Mouse (Mus musculus) kidney, embryonic 14.5 days (tissue): ENCODE data around the gene Tmem203. TPM values are rescaled to one million over a fixed set of nuclear protein-coding genes. Genes with fewer than 3 reads are reported as not detected.
A peak's percentile ranks its signal among the peaks of the same experiment; 100 is the strongest.

Experiments
- ATAC-seq: fragments of 200-750 bp; cut with Nextera tagmentation; 2 replicates; pipeline ENCODE4 v1.8.0; 2017; ENCODE audit warnings: moderate number of reproducible peaks, mild to moderate bottlenecking, moderate TSS enrichment, moderate library complexity; ENCODE audit not compliant: low FRiP score, low TSS enrichment
- H3K27ac ChIP-seq: fragments of 300-500 bp; sonication (generic); 2 replicates; pipeline ENCODE4 v1.5.1; 2014; ENCODE audit warnings: low read depth, mild to moderate bottlenecking, low read length, moderate library complexity, mixed read lengths
- H3K27me3 ChIP-seq: fragments of 300-500 bp; sonication (generic); 2 replicates; pipeline ENCODE4 v1.6.1; 2014; ENCODE audit warnings: mild to moderate bottlenecking, low read length; ENCODE audit not compliant: control insufficient read depth, insufficient read depth
- H3K36me3 ChIP-seq: fragments of 300-500 bp; sonication (generic); 2 replicates; pipeline ENCODE4 v1.6.1; 2014; ENCODE audit warnings: low read length, mixed read lengths; ENCODE audit not compliant: control insufficient read depth, insufficient read depth
- H3K4me1 ChIP-seq: fragments of 300-500 bp; sonication (generic); 2 replicates; pipeline ENCODE4 v1.6.1; 2014; ENCODE audit warnings: low read length, mixed read lengths; ENCODE audit not compliant: control insufficient read depth, insufficient read depth
- H3K4me2 ChIP-seq: fragments of 300-500 bp; sonication (generic); replicated peaks from 2 replicates; pipeline ENCODE4 v1.6.1; 2014; ENCODE audit warnings: low read depth, mild to moderate bottlenecking, low read length
- H3K4me3 ChIP-seq: fragments of 300-500 bp; sonication (generic); 2 replicates; pipeline ENCODE4 v1.5.1; 2014; ENCODE audit warnings: mild to moderate bottlenecking, low read length
- H3K9ac ChIP-seq: fragments of 300-500 bp; sonication (generic); 2 replicates; pipeline ENCODE4 v1.6.1; 2014; ENCODE audit warnings: low read depth, mild to moderate bottlenecking, low read length, moderate library complexity
- H3K9me3 ChIP-seq: fragments of 300-500 bp; sonication (generic); 2 replicates; pipeline ENCODE4 v1.6.1; 2016; ENCODE audit warnings: low read length; ENCODE audit not compliant: control insufficient read depth
- WGBS: fragments of 180-500 bp; shearing (Covaris S2); extraction: QIAGEN DNeasy Blood & Tissue Kit; methylation state at CpG from one replicate; pipeline ENCODE4 v1.1.7; 2014; 5-methylcytosine and 5-hydroxymethylcytosine counted together
- polyA plus RNA-seq: library from polyadenylated mRNA; unstranded; fragments of >200 nt; fragmentation: Nextera tagmentation; extraction: Ambion mirVana; gene quantifications from 2 replicates; pipeline ENCODE4 v1.2.1, GENCODE M21; 2014

Tmem203 gene
- polyA plus RNA-seq, 1 experiment from 2014 or later, result 17.0 TPM

- peak; percentile 53 for ATAC-seq
- Histone ChIP-seq H3K27me3 (no peaks in the 10 kb centered on the region), H3K36me3 (peaks cover 11% of the 10 kb centered on the region; the same call in 1 of the 2 replicates), H3K9ac (peak overlapping the region; percentile 76), H3K9me3 (no peaks in the 10 kb centered on the region), H3K4me2 (peak overlapping the region; percentile 59), H3K27ac (peak overlapping the region; percentile 92), H3K4me1 (peaks cover 18% of the 10 kb centered on the region), H3K4me3 (peak overlapping the region; percentile 86)
- WGBS, result under 1% methylated on average over 50 of the region's 53 CpGs
These were observed 31.4 kb upstream of the Tmem203 start for GRCm38 (mm10) chr2:25223681-25224491.

GRCm38 (mm10) chr2:25224492-25224765 lies 30.8 kb upstream of the Tmem203 start, which contains the start of gene Tubb4b:
Gene Tubb4b, minus strand, starts transcription at chr2:25224702.
- peak within 1 kb of the TSS; percentile 76 for H3K9ac ChIP-seq
- 1% methylated on average over 17 of the region's 17 CpGs for WGBS
- peak within 1 kb of the TSS; percentile 86 for H3K4me3 ChIP-seq
- peak within 1 kb of the TSS; percentile 97 for H3K27ac ChIP-seq
- peaks cover 18% of the 10 kb centered on the region for H3K4me1 ChIP-seq
- H3K9me3 ChIP-seq, result no peaks in the 10 kb centered on the region
- no peak for ATAC-seq
- peak within 1 kb of the TSS; percentile 59 for H3K4me2 ChIP-seq
- no peaks in the 10 kb centered on the region for H3K27me3 ChIP-seq
- peaks cover 11% of the 10 kb centered on the region; the same call in 1 of the 2 replicates for H3K36me3 ChIP-seq

GRCm38 (mm10) chr2:25224766-25225752 lies 30.2 kb upstream of the Tmem203 start:
- WGBS, result 1% methylated on average over 41 of the region's 41 CpGs
- ATAC-seq, result peak; percentile 97

DNA sequence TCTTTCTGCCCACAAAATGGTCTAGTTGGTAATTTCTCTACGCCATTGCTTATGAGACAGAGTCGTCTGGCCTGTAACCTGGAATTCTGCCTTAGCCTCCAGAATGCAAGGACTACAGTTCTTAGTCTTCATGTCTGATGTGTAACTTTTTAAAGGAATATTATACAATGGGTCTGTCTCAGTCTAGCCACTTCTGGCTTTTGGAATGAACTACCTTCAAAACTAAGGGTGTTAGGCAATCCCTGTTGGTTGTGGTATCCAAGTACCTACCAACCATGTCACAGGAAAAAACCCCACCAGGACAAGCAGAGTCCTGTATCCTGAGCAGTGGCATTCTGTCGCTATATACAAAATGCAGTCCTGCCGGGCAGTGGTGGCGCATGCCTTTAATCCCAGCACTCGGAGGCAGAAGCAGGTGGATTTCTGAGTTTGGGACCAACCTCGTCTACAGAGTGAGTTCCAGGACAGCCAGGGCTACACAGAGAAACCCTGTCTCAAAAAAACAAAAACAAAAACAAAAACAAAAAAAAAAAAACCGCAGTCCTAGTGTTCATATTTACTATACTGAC lies 29.3 kb upstream of the Tmem203 start:
- peak overlapping the region; percentile 52; the same call in 1 of the 2 replicates for H3K4me2 ChIP-seq
- peaks cover 18% of the 10 kb centered on the region for H3K4me1 ChIP-seq
- H3K9me3 ChIP-seq, result no peaks in the 10 kb centered on the region
- H3K27ac ChIP-seq, result peak overlapping the region; percentile 97
- H3K4me3 ChIP-seq, result peak overlapping the region; percentile 86; the same call in 1 of the 2 replicates
- no peaks in the 10 kb centered on the region for H3K27me3 ChIP-seq
- H3K36me3 ChIP-seq, result peaks cover 11% of the 10 kb centered on the region; the same call in 1 of the 2 replicates
- WGBS, result 79% methylated on average over 8 of the region's 8 CpGs
- ATAC-seq, result no peak
- H3K9ac ChIP-seq, result peak overlapping the region; percentile 70; the same call in 1 of the 2 replicates

More at GRCm38 (mm10) chr2:25224766-25225752, 30.2 kb upstream of the Tmem203 start:
- Histone ChIP-seq H3K36me3 (peaks cover 11% of the 10 kb centered on the region; the same call in 1 of the 2 replicates), H3K4me2 (peak overlapping the region; percentile 52), H3K27ac (peak overlapping the region; percentile 97), H3K27me3 (no peaks in the 10 kb centered on the region), H3K9me3 (no peaks in the 10 kb centered on the region), H3K4me3 (peak overlapping the region; percentile 86), H3K9ac (peak overlapping the region; percentile 70), H3K4me1 (peaks cover 18% of the 10 kb centered on the region)

DNA sequence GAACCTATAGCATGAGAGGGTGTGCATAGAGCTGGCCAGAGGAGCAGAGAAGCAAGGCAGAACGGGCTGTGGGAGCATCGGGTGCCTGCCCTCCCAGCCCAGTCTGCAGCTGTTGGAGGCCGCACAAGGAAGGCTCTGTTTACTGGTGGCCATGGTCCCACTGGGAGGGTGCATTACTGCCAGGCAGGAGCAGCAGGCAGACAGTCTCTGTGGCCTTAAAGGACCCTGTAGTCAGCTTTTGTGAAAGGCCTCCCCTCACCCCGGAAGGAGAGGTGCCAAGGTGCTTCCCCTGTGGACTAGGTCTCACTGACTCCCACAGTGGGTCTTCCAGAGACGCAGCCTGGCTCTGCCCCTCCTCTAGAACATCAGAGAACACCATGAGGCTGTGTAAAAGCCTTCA lies 28.4 kb upstream of the Tmem203 start:
- no peak for ATAC-seq
- Histone ChIP-seq H3K27me3 (no peaks in the 10 kb centered on the region), H3K27ac (no peak overlapping the region), H3K9me3 (no peaks in the 10 kb centered on the region), H3K4me1 (peaks cover 18% of the 10 kb centered on the region), H3K36me3 (peaks cover 4% of the 10 kb centered on the region; the same call in 1 of the 2 replicates), H3K4me2 (no peak overlapping the region), H3K4me3 (no peak overlapping the region), H3K9ac (no peak overlapping the region)
- 86% methylated on average over 5 of the region's 5 CpGs for WGBS

DNA sequence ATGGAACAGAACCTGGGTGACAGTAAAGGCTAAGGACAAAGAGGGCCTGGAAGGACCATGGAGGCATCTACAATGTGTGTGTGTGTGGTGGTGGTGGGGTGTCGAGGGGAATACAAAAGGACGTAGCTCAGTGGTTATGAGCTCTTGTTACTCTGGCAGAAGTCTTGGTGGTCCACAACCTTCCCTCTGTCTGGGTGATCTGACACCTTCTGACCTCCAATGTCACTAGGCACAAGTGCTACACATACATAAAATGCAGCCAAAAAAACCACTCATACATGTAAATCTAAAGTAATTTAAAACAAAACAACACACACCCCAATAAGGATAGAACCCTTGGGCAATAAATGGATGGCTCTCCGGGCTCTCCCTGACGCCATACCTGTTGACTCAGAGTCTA lies 27.8 kb upstream of the Tmem203 start:
- Histone ChIP-seq H3K36me3 (0 out of 2 replicates have a peak, but pooled peaks cover 3% of the 10 kb centered on the region), H3K4me2 (no peak overlapping the region), H3K27me3 (no peaks in the 10 kb centered on the region), H3K4me1 (peaks cover 18% of the 10 kb centered on the region), H3K9ac (no peak overlapping the region), H3K4me3 (no peak overlapping the region), H3K9me3 (no peaks in the 10 kb centered on the region), H3K27ac (no peak overlapping the region)
- 88% methylated on average over 4 of the region's 4 CpGs for WGBS
- ATAC-seq, result no peak

GRCm38 (mm10) chr2:25228431-25228889 lies 26.8 kb upstream of the Tmem203 start:
- Histone ChIP-seq H3K9ac (no peak overlapping the region), H3K36me3 (no peaks in the 10 kb centered on the region), H3K27ac (peak overlapping the region; percentile 57), H3K27me3 (no peaks in the 10 kb centered on the region), H3K4me2 (peak overlapping the region; percentile 31), H3K4me3 (peak overlapping the region; percentile 16), H3K9me3 (no peaks in the 10 kb centered on the region), H3K4me1 (peaks cover 15% of the 10 kb centered on the region)
- 1% methylated on average over 7 of the region's 7 CpGs for WGBS
- peak; percentile 18; the same call in 1 of the 2 replicates for ATAC-seq

GRCm38 (mm10) chr2:25228995-25229530 lies 26.2 kb upstream of the Tmem203 start:
- peaks cover 12% of the 10 kb centered on the region; the same call in 1 of the 2 replicates for H3K4me1 ChIP-seq
- H3K9me3 ChIP-seq, result no peaks in the 10 kb centered on the region
- 68% methylated on average over 6 of the region's 6 CpGs for WGBS
- no peak overlapping the region for H3K9ac ChIP-seq
- no peak overlapping the region for H3K4me2 ChIP-seq
- no peak for ATAC-seq
- no peaks in the 10 kb centered on the region for H3K36me3 ChIP-seq
- no peaks in the 10 kb centered on the region for H3K27me3 ChIP-seq
- no peak overlapping the region for H3K27ac ChIP-seq
- no peak overlapping the region for H3K4me3 ChIP-seq
